Mouse (Mus musculus) brain, embryonic 14.5 days (tissue): Measurements from ENCODE around the gene Smim13.

Experiments
- CTCF ChIP-seq: fragments of 200-500 bp; IDR thresholded peaks from 2 replicates; pipeline ENCODE4 v1.5.1; 2012; ENCODE audit warnings: inconsistent platforms, mild to moderate bottlenecking, moderate library complexity, borderline replicate concordance; ENCODE audit not compliant: insufficient read depth, insufficient read length; ENCODE audit errors: extremely low read depth
- POLR2A ChIP-seq: fragments of 200-500 bp; IDR thresholded peaks from 2 replicates; pipeline ENCODE4 v1.6.1; 2012; ENCODE audit warnings: mild to moderate bottlenecking, inconsistent platforms, borderline replicate concordance; ENCODE audit not compliant: poor library complexity, insufficient read depth, insufficient read length, severe bottlenecking; ENCODE audit errors: extremely low read depth

DNA sequence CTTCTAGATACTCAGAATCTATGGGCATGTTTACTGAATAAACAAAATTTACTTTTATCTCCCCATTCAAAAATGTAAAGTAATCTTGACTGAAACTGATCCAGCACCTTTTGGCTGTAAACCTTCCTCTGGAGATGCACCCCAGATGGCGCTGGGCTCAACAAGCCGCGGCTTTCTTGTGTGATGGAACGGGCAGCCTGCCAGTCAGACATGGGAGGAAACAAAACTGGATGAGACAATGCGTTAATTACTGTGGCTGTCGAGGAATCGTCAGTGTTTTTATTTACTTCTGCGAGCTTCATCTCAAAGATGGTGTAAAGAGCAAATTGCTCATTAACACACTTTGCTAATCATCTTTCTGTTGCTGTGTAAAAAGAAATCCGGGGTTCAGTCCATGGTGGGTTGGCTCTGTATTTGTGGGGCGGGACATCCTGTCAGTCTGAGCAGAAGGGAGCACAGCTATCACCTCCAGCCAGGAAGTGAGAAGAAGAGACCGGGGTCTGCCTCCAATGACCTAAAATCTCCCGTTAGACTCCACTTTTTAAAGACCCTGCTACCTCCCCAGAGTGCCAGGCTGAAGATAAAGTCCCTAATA, 18.2 kb upstream of the Smim13 start:
- no peak for TF ChIP-seq CTCF
- TF ChIP-seq POLR2A, result no peak
